Mouse (Mus musculus) T-helper 17 cell (primary cell): ENCODE measurements around the gene Cd151.

Experiments
- in situ Hi-C, 2 experiments: fragments of 300-600 bp; cut with MboI, MseI; formaldehyde crosslinking; loops; 1 replicate in 1 of 2; 2 replicates in 1 of 2; pipeline ENCODE4 v1.15.1; 2025; ENCODE audit warnings: high pct_unique_total_duplicates in 2 of 2

Cd151 gene

GRCm38 (mm10) chr7:141467230-141468030 is at the start of gene Cd151:
Cd151 (plus strand) TSS chr7:141467392.
- in situ Hi-C loops, result no loop called here

GRCm38 (mm10) chr7:141417731-141418681 is 49.2 kb upstream of the Cd151 start:
- in situ Hi-C loops, result no loop called here

DNA sequence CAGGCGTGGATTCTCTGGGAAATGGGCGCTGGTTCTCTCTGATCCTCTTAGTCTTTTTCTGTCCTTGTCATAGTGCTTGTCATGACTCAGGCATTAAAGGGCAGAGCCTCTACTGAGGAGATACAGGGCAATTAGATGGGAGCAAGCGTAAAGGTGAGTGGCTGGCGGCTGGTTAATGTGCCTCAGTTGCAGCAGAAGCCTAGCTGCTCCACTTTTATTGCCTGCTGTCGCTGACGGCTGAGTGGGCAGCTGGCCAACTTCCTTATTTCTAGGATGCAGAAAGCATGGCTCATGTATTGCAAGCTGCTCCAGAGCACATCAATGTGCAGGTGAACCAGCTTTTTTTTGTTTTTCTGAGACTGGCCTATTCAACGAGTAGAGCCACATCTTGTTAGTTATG is 48.2 kb upstream of the Cd151 start:
- in situ Hi-C loops, result no loop called here

DNA sequence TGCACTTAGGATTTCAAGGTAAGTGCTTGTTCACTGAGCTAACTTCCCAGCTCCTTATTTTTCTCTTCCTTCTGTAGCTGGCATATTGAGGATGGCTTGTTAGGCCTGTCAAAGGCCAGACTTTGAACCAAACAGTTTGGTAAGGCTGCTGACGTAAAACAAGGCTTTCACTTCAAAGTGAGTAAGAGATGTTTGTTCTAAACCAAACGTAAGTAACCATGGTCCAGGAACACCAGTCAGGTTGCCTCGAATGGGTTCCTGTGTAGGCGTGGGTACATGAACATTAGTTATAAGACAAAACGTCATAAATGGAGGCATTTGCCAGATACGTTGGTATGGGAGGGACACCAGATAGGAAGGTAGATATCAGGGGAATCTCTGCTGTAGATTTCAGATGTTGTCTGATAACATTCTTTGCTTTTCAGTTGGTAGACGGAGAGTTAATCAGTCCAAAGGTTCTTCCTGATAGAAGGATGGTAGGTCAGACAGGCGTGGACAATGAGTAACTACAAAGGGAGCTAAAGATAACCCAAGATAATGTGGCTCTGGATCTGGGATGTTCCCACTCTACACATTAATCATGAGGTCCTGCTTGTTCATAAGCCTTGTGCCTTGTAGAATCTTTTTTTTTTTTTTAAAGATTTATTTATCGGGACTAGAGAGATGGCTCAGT is 47.0 kb upstream of the Cd151 start:
- in situ Hi-C loops, result no loop called here

GRCm38 (mm10) chr7:141423811-141424210 is 43.4 kb upstream of the Cd151 start:
- in situ Hi-C loops, result no loop called here

GRCm38 (mm10) chr7:141426948-141427730 is 40.1 kb upstream of the Cd151 start:
- in situ Hi-C loops, result no loop called here

- in situ Hi-C loops, result no loop called here
These were observed 38.5 kb upstream of the Cd151 start for GRCm38 (mm10) chr7:141428701-141429100.

- in situ Hi-C loops, result no loop called here
These were observed 37.9 kb upstream of the Cd151 start, which contains the start of gene Cend1 for GRCm38 (mm10) chr7:141429310-141429709. Cend1 (minus strand) TSS chr7:141429491.

DNA sequence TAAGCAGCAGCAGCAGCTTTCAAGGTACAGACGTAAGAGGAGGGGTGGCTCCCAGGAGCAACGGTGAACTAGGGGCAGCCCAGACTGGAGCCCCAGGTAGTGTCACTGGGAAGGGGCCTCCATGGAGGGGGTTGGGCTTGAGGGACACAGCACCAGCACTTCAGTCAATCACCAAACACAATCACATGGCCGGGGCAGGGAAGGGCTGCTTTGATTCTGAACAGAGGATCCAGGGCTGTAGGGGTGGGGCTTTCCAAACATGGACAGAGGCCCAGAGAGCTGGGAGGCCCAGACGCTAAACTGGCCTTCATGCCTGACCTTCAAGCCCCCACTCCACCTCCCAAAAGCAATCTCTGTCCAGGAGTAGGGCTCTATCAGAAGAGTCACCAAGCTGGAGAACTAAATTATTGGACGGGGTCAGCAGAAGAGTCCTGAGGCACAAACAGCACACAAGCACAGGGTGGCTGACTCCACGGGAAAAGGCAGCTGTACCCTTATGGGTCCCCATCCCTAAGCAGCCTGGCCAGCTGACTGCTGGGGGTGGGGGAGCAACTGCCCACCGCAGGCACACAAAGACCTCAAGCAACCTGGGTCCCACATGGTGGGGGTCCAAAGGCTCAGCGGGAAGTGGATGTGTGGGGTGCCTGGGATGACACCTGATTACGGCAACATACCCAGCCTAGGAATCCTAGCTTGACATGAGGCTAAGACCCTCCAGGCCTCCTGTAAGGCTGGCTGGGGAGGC is 37.2 kb upstream of the Cd151 start:
- in situ Hi-C loops, result no loop called here

GRCm38 (mm10) chr7:141430585-141431240 is 36.5 kb upstream of the Cd151 start:
- in situ Hi-C loops, result no loop called here

DNA sequence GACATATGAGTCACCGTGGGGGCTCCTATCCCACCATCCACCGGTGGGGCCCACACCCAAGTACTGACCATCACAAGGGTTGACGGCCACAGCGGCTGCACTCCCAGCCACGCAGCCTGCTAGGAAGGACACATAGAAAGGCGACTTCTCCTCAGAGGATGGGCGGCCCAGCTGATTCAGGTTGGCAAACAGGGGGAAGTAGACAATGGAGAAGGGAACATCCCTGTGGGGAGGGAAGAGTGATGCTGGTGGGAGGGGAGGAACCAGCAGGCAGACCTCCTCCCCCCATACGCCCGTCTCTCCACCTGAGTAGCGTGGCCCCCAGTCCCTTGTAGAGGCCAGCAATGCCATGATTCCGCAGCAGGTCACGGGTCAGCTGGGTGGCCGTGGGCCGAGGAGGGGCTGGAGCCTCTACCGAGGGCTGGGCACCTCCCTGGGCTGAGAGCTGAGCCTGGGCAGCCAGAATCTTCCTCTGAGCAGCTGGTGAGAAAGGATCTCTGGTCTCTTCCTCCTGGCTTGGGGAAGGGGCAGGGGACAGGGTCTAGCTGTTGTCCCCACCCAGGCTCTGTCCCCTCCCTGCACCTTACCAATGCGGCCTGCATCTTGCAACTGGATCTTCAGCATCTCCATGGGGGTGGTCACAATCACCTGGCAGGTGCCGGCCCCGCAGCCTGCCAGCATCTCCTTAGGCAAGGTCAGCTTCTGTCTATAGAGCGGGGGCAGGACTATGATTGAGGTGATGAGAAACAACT is 35.6 kb upstream of the Cd151 start:
- in situ Hi-C loops, result no loop called here

- in situ Hi-C loops, result no loop called here
These were observed 35.0 kb upstream of the Cd151 start for GRCm38 (mm10) chr7:141432186-141432611.

GRCm38 (mm10) chr7:141432741-141433516 is 34.3 kb upstream of the Cd151 start:
- in situ Hi-C loops, result no loop called here

DNA sequence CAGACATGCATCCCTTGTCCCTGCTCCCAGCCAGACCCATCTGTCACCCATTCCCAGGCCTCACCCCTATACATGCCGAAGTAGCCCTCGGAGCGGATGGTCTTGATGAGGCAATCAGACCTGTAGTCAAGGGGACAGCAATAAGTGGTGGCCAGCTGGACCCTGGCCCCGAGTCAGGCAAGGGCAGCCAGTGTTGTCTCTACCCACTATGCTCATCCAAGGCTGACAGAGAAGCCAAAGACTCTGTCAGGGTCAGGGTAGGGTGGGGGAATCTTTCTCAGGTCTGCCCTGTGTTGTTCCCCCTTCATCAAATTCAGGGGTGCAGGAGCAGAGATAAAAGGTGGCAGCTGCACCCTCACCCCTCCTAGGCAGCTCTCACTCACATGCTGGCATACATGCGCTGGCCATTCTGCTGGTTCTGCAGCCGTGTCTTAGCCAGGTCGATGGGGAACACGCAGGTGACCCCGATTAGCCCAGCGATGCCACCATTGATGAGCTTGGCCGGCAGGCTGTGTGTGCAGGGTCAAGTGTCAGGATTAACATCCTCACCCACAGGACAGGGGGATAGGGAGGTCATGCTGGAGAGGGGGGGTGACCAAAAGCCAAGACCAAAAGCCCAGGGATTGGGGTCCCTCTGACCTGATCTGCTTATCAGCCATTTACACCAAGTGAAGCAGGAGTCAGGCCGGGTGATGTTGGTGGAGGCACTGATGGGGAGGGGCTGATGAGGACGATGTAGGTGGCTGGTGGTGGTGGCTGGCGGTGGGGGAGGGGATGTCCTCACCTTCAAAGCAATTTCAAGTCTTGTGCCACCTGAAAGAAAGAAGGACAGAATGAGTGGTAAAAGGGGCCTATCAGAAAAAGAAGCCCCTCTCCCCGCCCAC is 33.4 kb upstream of the Cd151 start:
- in situ Hi-C loops, result no loop called here

DNA sequence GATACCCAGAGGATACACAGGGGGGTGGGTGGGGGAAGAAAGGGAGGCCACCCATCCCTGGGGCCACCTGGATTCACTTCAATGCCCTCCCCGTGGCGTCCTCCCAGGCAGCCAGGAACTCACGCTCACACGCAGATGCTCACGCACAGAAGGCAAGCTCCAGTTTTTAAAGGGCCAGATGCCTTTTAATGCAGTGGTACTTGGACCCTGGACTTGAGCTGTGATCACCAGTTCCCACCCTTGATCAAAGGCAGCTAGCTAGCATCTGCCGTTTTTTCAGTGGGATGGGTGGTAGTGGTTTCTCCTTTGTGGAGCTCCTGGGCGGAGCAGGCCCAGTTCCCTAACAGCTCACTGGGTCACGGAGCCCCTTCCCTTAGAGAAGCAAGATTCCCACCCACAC is 32.7 kb upstream of the Cd151 start:
- in situ Hi-C loops, result no loop called here

DNA sequence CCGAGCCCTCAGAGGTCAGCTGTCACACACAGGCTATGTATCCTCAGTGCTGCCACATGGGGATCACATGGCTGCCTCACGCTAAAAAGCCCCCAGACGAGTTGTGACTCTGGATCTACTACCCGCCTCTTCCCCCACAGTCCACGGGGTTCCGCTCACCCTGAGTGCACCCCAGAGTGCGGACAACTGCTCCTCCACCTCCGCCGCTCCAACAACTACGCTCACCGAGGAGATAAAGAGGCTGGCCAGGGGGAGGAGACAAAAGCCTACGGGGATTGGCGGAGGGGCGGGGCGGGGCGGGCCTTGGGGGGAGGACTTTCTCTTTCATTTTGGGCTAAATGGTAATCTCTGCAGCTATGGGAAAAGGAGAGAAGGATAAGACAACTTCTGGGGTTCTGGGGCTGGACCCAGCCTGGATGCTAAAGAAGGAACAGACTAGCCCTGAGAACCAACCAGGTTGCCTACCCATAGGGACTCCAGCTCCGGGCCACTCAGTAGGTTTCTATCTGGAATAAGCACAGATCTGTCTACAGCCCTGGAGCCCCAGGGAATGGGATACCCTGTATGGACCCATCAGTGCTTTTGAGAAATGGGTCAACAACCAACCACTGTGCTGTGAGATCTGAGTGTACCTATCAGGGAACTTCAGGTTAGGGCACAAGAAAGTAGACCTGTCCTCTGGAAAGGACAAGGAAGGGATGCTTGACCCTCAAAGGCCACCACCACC is 31.9 kb upstream of the Cd151 start:
- in situ Hi-C loops, result no loop called here
